Mouse (Mus musculus) liver, adult 2 months (tissue): ENCODE data around the gene Rangrf.

Experiments
- CTCF ChIP-seq: fragments of 200-500 bp; IDR thresholded peaks from 2 replicates; pipeline ENCODE4 v1.5.1; 2011; ENCODE audit warnings: low read depth, low read length, control low read depth
- POLR2A ChIP-seq: fragments of 200-500 bp; IDR thresholded peaks from 2 replicates; pipeline ENCODE4 v1.6.1; 2011; ENCODE audit warnings: low read length, control low read depth; ENCODE audit not compliant: insufficient read depth; ENCODE audit errors: extremely low read depth

GRCm38 (mm10) chr11:68946001-68946400, 29.0 kb downstream of the Rangrf start:
- no peak for TF ChIP-seq CTCF
- no peak for TF ChIP-seq POLR2A
